Mouse (Mus musculus): ENCODE data around the gene Rb1.

Rb1 gene

DNA sequence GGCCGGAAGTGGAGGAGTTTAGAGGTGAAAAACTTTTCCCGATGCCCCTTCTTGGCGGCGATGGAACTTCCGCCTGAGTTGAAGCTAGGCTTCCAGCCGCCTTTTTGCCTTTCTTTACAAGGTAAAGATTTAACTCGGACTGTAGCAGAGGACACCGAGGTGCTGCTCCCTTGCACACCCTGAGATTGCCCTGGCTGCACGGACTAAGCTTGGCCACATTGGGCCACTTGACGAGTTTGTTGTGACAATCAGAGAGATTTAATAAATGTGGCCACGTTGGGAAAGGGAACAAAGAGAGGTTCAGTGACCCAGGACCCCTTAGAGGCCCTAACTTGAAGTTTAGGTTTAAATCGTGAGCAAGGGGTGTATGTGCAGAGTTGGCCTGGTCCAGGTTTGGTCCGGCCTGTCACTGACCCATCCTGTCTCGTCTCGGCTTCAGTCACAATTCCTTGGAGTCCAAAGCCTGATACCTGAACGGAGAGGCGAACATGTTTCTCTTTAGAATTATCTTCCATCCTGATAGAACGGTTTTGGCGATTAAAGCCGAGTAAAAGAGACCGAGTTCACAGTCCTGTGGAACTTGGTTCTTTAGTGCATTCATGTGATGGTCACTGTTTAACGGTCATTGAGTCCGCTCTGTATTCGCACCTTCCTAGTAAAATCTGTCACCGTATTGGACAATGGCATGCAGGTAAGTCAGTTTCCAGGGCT is 181.8 kb downstream of the Rb1 start:
- no peak for DNase-seq

DNA sequence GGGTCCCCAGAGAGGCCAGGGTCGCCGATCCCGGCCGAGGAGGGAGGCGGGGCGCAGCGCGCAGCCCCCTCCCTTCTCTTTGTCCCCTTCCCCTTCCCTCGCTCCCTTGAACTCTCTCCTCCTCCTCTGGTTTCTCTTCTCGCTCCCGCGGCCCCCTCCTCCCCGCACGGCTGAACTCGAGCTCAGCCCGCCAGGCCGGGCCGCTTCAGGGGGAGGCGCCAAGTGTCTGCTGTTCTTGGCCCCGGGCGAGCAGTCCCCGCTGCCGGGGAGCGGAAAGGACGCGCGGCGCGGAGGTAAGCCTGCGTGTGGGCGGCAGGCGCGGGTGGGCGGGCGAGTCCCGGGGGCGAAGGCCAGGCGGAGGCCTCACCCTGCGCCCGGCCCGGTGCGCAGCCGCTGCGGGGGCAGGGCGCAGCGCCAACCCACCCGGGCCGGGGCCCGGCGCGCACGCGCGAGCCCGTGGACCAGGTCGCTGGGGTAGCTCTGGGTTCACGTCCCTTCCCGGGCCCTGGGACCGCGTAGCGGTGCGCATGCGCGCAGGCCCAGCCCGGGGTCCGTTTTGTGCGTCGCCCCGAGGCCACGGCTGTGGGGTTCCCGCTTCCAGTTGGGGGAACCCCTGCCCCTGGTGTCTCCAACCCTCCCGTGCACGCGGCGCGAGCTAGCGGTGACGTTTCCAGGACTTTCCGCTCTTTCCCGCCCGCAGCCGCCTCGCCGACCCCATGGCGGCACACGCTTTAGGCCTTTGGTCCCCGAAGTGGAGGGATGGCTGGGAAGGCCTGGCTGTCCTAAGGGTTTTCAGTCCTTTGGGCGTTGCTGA is 182.5 kb downstream of the Rb1 start:
- DNase-seq: peak; percentile 93

DNA sequence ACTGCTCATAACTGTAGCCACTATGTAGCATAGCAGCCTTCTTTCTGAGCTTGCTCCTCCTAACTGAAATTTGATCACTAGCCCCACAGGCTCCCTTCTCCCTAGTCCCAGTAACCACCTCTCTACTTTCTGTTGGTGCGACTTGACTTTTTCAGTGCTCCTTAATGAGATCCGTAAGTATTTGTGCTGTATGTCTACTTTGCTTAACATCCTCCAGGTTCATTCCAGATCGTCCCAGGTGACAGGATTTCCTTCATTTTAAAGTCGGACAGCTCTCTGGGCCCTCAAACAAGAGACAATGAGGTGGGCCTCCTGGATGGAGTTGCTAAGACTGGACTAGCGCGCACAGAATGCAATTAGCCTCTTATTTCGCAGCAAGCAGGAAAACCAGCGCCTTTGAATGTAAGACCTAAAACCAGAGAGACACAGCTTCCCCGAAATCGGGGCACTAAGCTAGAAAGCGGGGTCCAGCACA is 183.2 kb downstream of the Rb1 start:
- DNase-seq: no peak

DNA sequence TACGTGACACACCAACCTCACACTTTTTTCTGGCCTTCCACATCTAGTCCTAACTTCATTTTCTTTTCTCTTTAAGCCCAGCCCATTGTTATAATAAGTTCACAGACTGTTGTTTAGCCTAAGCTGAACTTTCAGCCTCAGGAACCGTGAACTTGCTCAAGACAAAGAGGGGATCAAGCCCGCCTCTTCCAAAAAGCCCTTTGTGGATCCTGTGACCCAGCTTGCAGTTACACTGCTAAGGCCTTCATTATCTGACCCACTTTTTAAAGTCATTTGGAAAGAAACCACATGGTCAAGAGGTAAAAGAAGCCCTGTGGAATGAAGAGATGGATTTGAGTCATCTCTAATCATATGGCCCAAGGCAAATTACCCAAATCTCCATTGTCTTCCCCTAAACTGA is 183.8 kb downstream of the Rb1 start:
- DNase-seq: no peak

DNA sequence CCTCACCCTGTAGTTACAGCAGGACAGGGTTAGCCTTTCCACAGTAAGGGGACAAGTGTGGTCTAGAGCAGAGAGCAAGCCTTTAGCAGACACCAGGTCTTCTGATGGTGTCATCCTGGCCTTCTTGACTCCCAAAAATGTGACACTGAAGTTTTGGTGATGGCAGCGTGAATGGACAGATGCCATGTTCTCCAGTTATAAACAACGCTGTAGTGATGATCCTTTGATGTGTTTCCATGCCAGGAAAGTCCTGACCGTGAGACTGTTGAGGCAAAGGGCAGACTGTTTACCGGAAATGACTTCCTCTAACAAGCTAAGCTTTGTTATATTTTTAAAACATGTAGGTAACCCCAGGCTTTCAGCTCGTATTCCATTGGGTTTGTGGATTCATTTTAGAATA is 185.8 kb downstream of the Rb1 start:
- no peak for DNase-seq

DNA sequence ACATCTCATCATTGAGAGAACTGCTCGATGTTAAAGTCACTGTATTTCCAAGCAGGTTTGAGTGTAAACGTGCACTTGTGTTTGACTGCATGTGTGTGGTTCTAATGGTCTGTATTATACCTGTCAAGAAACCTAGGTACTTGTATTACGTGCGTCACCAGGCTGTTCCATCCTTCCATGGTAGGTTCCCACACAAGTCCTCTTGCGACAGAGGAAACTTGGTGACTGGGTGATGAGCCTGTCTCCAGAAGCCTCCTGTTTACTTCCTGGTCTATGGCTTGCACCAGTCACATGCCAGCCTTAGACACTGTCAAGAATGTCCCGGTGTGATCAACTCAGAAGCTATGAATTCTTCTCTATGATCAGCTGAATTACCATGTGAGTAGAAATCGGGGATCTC is 187.1 kb downstream of the Rb1 start:
- DNase-seq: no peak

DNA sequence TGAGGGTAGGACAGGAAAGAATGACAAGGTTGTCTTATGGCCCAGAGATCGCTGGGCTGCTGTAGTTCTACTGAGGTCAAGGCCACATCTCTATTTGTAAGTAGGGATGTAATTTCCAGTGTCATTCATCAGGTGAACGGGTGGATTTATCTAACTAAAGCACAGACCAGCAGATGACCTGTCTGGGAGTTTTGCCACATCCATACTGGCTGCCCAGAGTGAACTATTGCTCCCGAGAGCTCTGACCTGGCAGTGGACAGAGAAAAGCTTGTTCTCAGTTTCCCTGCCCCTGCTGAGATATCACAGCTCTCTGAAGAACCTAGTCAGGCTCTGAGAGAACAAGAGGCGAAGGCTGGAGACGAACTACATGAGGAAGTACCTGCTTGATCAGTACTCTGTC is 188.4 kb downstream of the Rb1 start:
- no peak for DNase-seq

All from thymus, postnatal 14 days (tissue).